Mouse (Mus musculus) testis, adult 2 months (tissue): ENCODE measurements around the gene Pnkd. TPM values are rescaled to one million over a fixed set of nuclear protein-coding genes. Genes with fewer than 3 reads are reported as not detected.
"Not testable (repeated sequence)": the region's sequence is repeated elsewhere in the genome, so short reads cannot be mapped to it uniquely, and the experiment has no call there.

Experiments used
- H3K27ac ChIP-seq: fragments of 200-500 bp; 2 replicates; pipeline ENCODE4 v1.5.1; 2012; ENCODE audit warnings: low read depth, low read length; ENCODE audit not compliant: control insufficient read depth, insufficient read depth
- H3K27me3 ChIP-seq: fragments of 200-500 bp; 2 replicates; pipeline ENCODE4 v1.6.1; 2012; ENCODE audit warnings: mild to moderate bottlenecking, low read length, moderate library complexity; ENCODE audit not compliant: control insufficient read depth, insufficient read depth
- H3K36me3 ChIP-seq: fragments of 200-500 bp; 2 replicates; pipeline ENCODE4 v1.6.1; 2012; ENCODE audit warnings: mild to moderate bottlenecking, low read length; ENCODE audit not compliant: control insufficient read depth, insufficient read depth
- H3K4me1 ChIP-seq: fragments of 200-500 bp; 2 replicates; pipeline ENCODE4 v1.6.1; 2012; ENCODE audit warnings: low read length; ENCODE audit not compliant: control insufficient read depth, insufficient read depth
- H3K4me3 ChIP-seq: fragments of 200-500 bp; 2 replicates; pipeline ENCODE4 v1.5.1; 2012; ENCODE audit warnings: low read depth, mild to moderate bottlenecking, low read length, moderate library complexity, mixed read lengths; ENCODE audit not compliant: control insufficient read depth
- CTCF ChIP-seq: fragments of 200-500 bp; IDR thresholded peaks from 2 replicates; pipeline ENCODE4 v1.5.1; 2012; ENCODE audit warnings: low read depth, mild to moderate bottlenecking, inconsistent platforms, low read length, moderate library complexity; ENCODE audit not compliant: control insufficient read depth, insufficient read depth, insufficient replicate concordance
- POLR2A ChIP-seq: fragments of 200-500 bp; IDR thresholded peaks from 2 replicates; pipeline ENCODE4 v1.6.1; 2012; ENCODE audit warnings: low read depth, mild to moderate bottlenecking, inconsistent platforms, low read length, moderate library complexity; ENCODE audit not compliant: control insufficient read depth
- polyA plus RNA-seq: library from polyadenylated mRNA; depleted of rRNA; stranded (reverse); fragments of >200 nt; gene quantifications from 2 replicates; pipeline ENCODE4 v1.2.3, GENCODE M21; 2012

Gene Pnkd
- polyA plus RNA-seq, 1 experiment, result 119 TPM

- no peak overlapping the region for H3K27ac ChIP-seq
- no peak overlapping the region for H3K4me3 ChIP-seq
- H3K36me3 ChIP-seq, result no peaks in the 10 kb centered on the region
- TF ChIP-seq POLR2A (no peak), CTCF (no peak)
- no peaks in the 10 kb centered on the region for H3K4me1 ChIP-seq
- H3K27me3 ChIP-seq, result no peaks in the 10 kb centered on the region
Measured at GRCm38 (mm10) chr1:74316114-74316827, 31.5 kb downstream of the Pnkd start.

GRCm38 (mm10) chr1:74318711-74319110 lies 34.0 kb downstream of the Pnkd start:
- Histone ChIP-seq H3K36me3 (no peaks in the 10 kb centered on the region), H3K27me3 (no peaks in the 10 kb centered on the region), H3K4me3 (no peak overlapping the region), H3K27ac (no peak overlapping the region), H3K4me1 (no peaks in the 10 kb centered on the region)
- no peak for TF ChIP-seq CTCF
- TF ChIP-seq POLR2A, result no peak

GRCm38 (mm10) chr1:74321396-74321795 lies 36.7 kb downstream of the Pnkd start:
- TF ChIP-seq CTCF (no peak), POLR2A (no peak)
- H3K4me3 ChIP-seq, result no peak overlapping the region

GRCm38 (mm10) chr1:74326916-74327315 lies 42.2 kb downstream of the Pnkd start:
- H3K4me1 ChIP-seq, H3K27me3 ChIP-seq, H3K27ac ChIP-seq, H3K36me3 ChIP-seq, H3K4me3 ChIP-seq: not testable (repeated sequence)

More at GRCm38 (mm10) chr1:74321396-74321795, 36.7 kb downstream of the Pnkd start:
- Histone ChIP-seq H3K36me3 (no peaks in the 10 kb centered on the region), H3K27me3 (no peaks in the 10 kb centered on the region), H3K27ac (no peak overlapping the region), H3K4me1 (no peaks in the 10 kb centered on the region)

- H3K27ac ChIP-seq, result no peak overlapping the region
- H3K27me3 ChIP-seq, result no peaks in the 10 kb centered on the region
- no peaks in the 10 kb centered on the region for H3K36me3 ChIP-seq
- H3K4me1 ChIP-seq, result peaks cover 7% of the 10 kb centered on the region
- no peak overlapping the region for H3K4me3 ChIP-seq
- TF ChIP-seq CTCF (no peak), POLR2A (no peak)
Measured at GRCm38 (mm10) chr1:74329899-74330431, 45.2 kb downstream of the Pnkd start.

GRCm38 (mm10) chr1:74331046-74331681 lies 46.4 kb downstream of the Pnkd start:
- H3K27ac ChIP-seq, result peak overlapping the region; percentile 2; the same call in 1 of the 2 replicates
- TF ChIP-seq POLR2A (no peak), CTCF (no peak)
- H3K4me1 ChIP-seq, result peaks cover 9% of the 10 kb centered on the region
- H3K27me3 ChIP-seq, result no peaks in the 10 kb centered on the region
- H3K36me3 ChIP-seq, result no peaks in the 10 kb centered on the region
- H3K4me3 ChIP-seq, result no peak overlapping the region

- TF ChIP-seq CTCF (no peak; the same call in 1 of the 2 replicates), POLR2A (peak; percentile 67)
- H3K27me3 ChIP-seq, result no peaks in the 10 kb centered on the region
- no peaks in the 10 kb centered on the region for H3K36me3 ChIP-seq
- peak overlapping the region; percentile 90 for H3K4me3 ChIP-seq
- H3K4me1 ChIP-seq, result peaks cover 11% of the 10 kb centered on the region
- peak overlapping the region; percentile 79 for H3K27ac ChIP-seq
Measured at GRCm38 (mm10) chr1:74332241-74332763, 47.6 kb downstream of the Pnkd start.
